7 mouse cellular contexts compared by ENCODE assay signal in the genomic region with DNA sequence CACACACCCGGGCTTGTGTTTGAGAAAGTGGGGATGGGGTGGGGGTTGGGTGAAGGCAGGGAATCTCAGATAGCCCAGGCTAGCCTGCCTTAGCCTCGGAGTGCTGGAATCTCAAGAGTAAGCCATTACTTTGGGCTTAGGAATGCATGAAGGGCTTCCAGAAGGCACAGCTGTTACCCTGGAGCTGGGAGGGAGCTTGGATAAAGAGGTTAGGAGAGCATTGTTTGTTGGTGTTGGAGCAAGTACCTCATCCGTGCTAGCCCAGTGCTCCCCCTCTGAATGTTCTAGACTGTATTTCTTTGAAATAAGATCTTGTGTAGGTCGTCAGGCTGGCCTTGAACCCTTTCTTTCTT. TPM values are rescaled to one million over a fixed set of nuclear protein-coding genes. Genes with fewer than 3 reads are reported as not detected.
DNase-seq lines count a peak whose midpoint lies in the region; ATAC-seq lines count a peak whose summit lies in the region.

No protein-coding gene starts in this region.

- H3K27ac ChIP-seq in embryonic facial prominence, embryonic 15.5 days (replicated peaks): peak overlapping the region; percentile 80
- H3K27ac ChIP-seq in limb, embryonic 13.5 days: peak overlapping the region; percentile 23; the same call in 1 of the 2 replicates
- peak overlapping the region; percentile 98 for H3K27ac ChIP-seq in stomach, embryonic 16.5 days (ENCODE audit: low read length)

- no peaks in the 10 kb centered on the region for H3K27me3 ChIP-seq in megakaryocyte, embryonic 14.5 days (replicated peaks)
- H3K27me3 ChIP-seq in embryonic facial prominence, embryonic 15.5 days: no peaks in the 10 kb centered on the region
- no peaks in the 10 kb centered on the region for H3K27me3 ChIP-seq in limb, embryonic 13.5 days
- no peaks in the 10 kb centered on the region for H3K27me3 ChIP-seq in stomach, embryonic 16.5 days (ENCODE audit: control insufficient read depth, insufficient read depth, low read length)

- ATAC-seq in megakaryocyte, adult 5-6 weeks (ENCODE audit: poor library complexity, severe bottlenecking): no peak
- ATAC-seq in embryonic facial prominence, embryonic 15.5 days (ENCODE audit: insufficient number of reproducible peaks, low FRiP score, low TSS enrichment, low read depth): peak; percentile 31; the same call in 1 of the 2 replicates
- peak; percentile 17; the same call in 1 of the 2 replicates for ATAC-seq in limb, embryonic 13.5 days (ENCODE audit: low FRiP score, low read depth)
- ATAC-seq in stomach, embryonic 16.5 days (ENCODE audit: insufficient read depth, low FRiP score): peak; percentile 11; the same call in 1 of the 2 replicates
- no peak for ATAC-seq in activated CD4-positive, CD25-positive, alpha-beta regulatory T cell, adult 4 months

- H3K9ac ChIP-seq in embryonic facial prominence, embryonic 15.5 days: peak overlapping the region; percentile 39
- peak overlapping the region; percentile 70 for H3K9ac ChIP-seq in limb, embryonic 13.5 days
- H3K9ac ChIP-seq in stomach, embryonic 16.5 days (ENCODE audit: low read length): peak overlapping the region; percentile 83

- no peaks in the 10 kb centered on the region for H3K36me3 ChIP-seq in megakaryocyte, embryonic 14.5 days (replicated peaks; ENCODE audit: low read length)
- no peaks in the 10 kb centered on the region for H3K36me3 ChIP-seq in embryonic facial prominence, embryonic 15.5 days
- no peaks in the 10 kb centered on the region for H3K36me3 ChIP-seq in limb, embryonic 13.5 days
- H3K36me3 ChIP-seq in stomach, embryonic 16.5 days (ENCODE audit: control insufficient read depth, insufficient read depth, low read length): no peaks in the 10 kb centered on the region

- peaks cover 88% of the 10 kb centered on the region for H3K4me1 ChIP-seq in megakaryocyte, embryonic 14.5 days
- peaks cover 32% of the 10 kb centered on the region for H3K4me1 ChIP-seq in embryonic facial prominence, embryonic 15.5 days
- peaks cover 27% of the 10 kb centered on the region for H3K4me1 ChIP-seq in limb, embryonic 13.5 days
- H3K4me1 ChIP-seq in stomach, embryonic 16.5 days (ENCODE audit: control insufficient read depth, insufficient read depth, low read length): peaks cover 32% of the 10 kb centered on the region

- H3K4me2 ChIP-seq in embryonic facial prominence, embryonic 15.5 days (replicated peaks): peak overlapping the region; percentile 77
- peak overlapping the region; percentile 71 for H3K4me2 ChIP-seq in limb, embryonic 13.5 days (replicated peaks)
- peak overlapping the region; percentile 74 for H3K4me2 ChIP-seq in stomach, embryonic 16.5 days (ENCODE audit: low read depth, low read length)

- no peaks in the 10 kb centered on the region for H3K9me3 ChIP-seq in megakaryocyte, embryonic 14.5 days
- no peaks in the 10 kb centered on the region for H3K9me3 ChIP-seq in embryonic facial prominence, embryonic 15.5 days (replicated peaks)
- no peaks in the 10 kb centered on the region for H3K9me3 ChIP-seq in limb, embryonic 13.5 days
- H3K9me3 ChIP-seq in stomach, embryonic 16.5 days (replicated peaks; ENCODE audit: control insufficient read depth, low read length): no peaks in the 10 kb centered on the region

- WGBS in embryonic facial prominence, embryonic 15.5 days: 8% methylated on average over 4 of the region's 4 CpGs
- WGBS in limb, embryonic 13.5 days: 21% methylated on average over 4 of the region's 4 CpGs
- 18% methylated on average over 4 of the region's 4 CpGs for WGBS in stomach, embryonic 16.5 days

- peak overlapping the region; percentile 94 for H3K4me3 ChIP-seq in megakaryocyte, embryonic 14.5 days (replicated peaks)
- H3K4me3 ChIP-seq in embryonic facial prominence, embryonic 15.5 days (replicated peaks): peak overlapping the region; percentile 49
- H3K4me3 ChIP-seq in limb, embryonic 13.5 days: peak overlapping the region; percentile 47
- H3K4me3 ChIP-seq in stomach, embryonic 16.5 days (replicated peaks; ENCODE audit: low read length): peak overlapping the region; percentile 58

- DNase-seq in urinary bladder, postnatal 25 days (ENCODE audit: low spot score): no peak

RNA-seq across cellular contexts. Expression of a gene that starts 22.8 kb away (rescaled TPM):
- polyA plus RNA-seq in megakaryocyte, embryonic 14.5 days (2012; ENCODE audit: insufficient read depth, low replicate concordance): 9,487 and 13,262 TPM in 2 replicates
- total RNA-seq in megakaryocyte, adult 5-6 weeks (2015): 15,428 and 15,938 TPM in 2 replicates
- 7,091 and 10,908 TPM in 2 replicates for total RNA-seq in megakaryocyte, adult 5-6 weeks (2017)
- polyA plus RNA-seq in embryonic facial prominence, embryonic 15.5 days (2015; fragmentation: Nextera tagmentation; extraction: Ambion mirVana): 12,790 and 13,060 TPM in 2 replicates
- polyA plus RNA-seq in limb, embryonic 13.5 days (2015; fragmentation: Nextera tagmentation; extraction: Ambion mirVana): 15,880 and 15,896 TPM in 2 replicates
- 14,659 and 15,131 TPM in 2 replicates for polyA plus RNA-seq in stomach, embryonic 16.5 days (2015; fragmentation: Nextera tagmentation; extraction: Ambion mirVana)
- over 10,000 TPM; 26,186 to 54,151 TPM for polyA plus RNA-seq in activated CD4-positive, CD25-positive, alpha-beta regulatory T cell, adult 4 months (2017; shearing (Covaris generic))

RNA-seq across cellular contexts. Expression of a gene that starts 30.8 kb away (rescaled TPM):
- polyA plus RNA-seq in megakaryocyte, embryonic 14.5 days (2012; ENCODE audit: insufficient read depth, low replicate concordance): 1.3 and 3.6 TPM in 2 replicates
- not detected in 2 replicates for total RNA-seq in megakaryocyte, adult 5-6 weeks (2015)
- 0.08 and 0.11 TPM in 2 replicates for total RNA-seq in megakaryocyte, adult 5-6 weeks (2017)
- polyA plus RNA-seq in embryonic facial prominence, embryonic 15.5 days (2015; fragmentation: Nextera tagmentation; extraction: Ambion mirVana): 328 TPM in 2 replicates
- polyA plus RNA-seq in limb, embryonic 13.5 days (2015; fragmentation: Nextera tagmentation; extraction: Ambion mirVana): 421 and 428 TPM in 2 replicates
- polyA plus RNA-seq in stomach, embryonic 16.5 days (2015; fragmentation: Nextera tagmentation; extraction: Ambion mirVana): 161 and 176 TPM in 2 replicates
- polyA plus RNA-seq in activated CD4-positive, CD25-positive, alpha-beta regulatory T cell, adult 4 months (2017; shearing (Covaris generic)): under 1 TPM; 0.26 to 0.42 TPM

RNA-seq across cellular contexts. Expression of a gene that starts 34.2 kb away (rescaled TPM):
- 4.7 and 4.9 TPM in 2 replicates for polyA plus RNA-seq in megakaryocyte, embryonic 14.5 days (2012; ENCODE audit: insufficient read depth, low replicate concordance)
- total RNA-seq in megakaryocyte, adult 5-6 weeks (2015): 1.7 and 3.0 TPM in 2 replicates
- 2.6 and 2.7 TPM in 2 replicates for total RNA-seq in megakaryocyte, adult 5-6 weeks (2017)
- 11.7 and 14.7 TPM in 2 replicates for polyA plus RNA-seq in embryonic facial prominence, embryonic 15.5 days (2015; fragmentation: Nextera tagmentation; extraction: Ambion mirVana)
- polyA plus RNA-seq in limb, embryonic 13.5 days (2015; fragmentation: Nextera tagmentation; extraction: Ambion mirVana): 14.1 and 16.1 TPM in 2 replicates
- polyA plus RNA-seq in stomach, embryonic 16.5 days (2015; fragmentation: Nextera tagmentation; extraction: Ambion mirVana): 8.2 and 9.7 TPM in 2 replicates
- polyA plus RNA-seq in activated CD4-positive, CD25-positive, alpha-beta regulatory T cell, adult 4 months (2017; shearing (Covaris generic)): 10 to 100 TPM in 1 of 2 experiments, 1 to 10 TPM in 1; 2.1 to 13.9 TPM

Comparison
In these comparisons a context has a peak if more than half of its experiments do, and no peak if none do; other contexts are left out.
1. ATAC-seq: peak in embryonic facial prominence, embryonic 15.5 days (single experiment), limb, embryonic 13.5 days (single experiment) and stomach, embryonic 16.5 days (single experiment); none in megakaryocyte, adult 5-6 weeks (single experiment) and activated CD4-positive, CD25-positive, alpha-beta regulatory T cell, adult 4 months (single experiment).
2. H3K27ac ChIP-seq: peak in every context shown above with its lines; median percentile 98 in stomach, embryonic 16.5 days; 80 in embryonic facial prominence, embryonic 15.5 days; 23 in limb, embryonic 13.5 days.
3. RNA of a gene that starts 30.8 kb away (polyA plus RNA-seq): 421 to 428 TPM in limb, embryonic 13.5 days, 328 TPM in embryonic facial prominence, embryonic 15.5 days and 161 to 176 TPM in stomach, embryonic 16.5 days; 1.3 to 3.6 TPM in megakaryocyte, embryonic 14.5 days and 0.26 to 0.42 TPM in activated CD4-positive, CD25-positive, alpha-beta regulatory T cell, adult 4 months; every median in the first group is over 10 times any median in the second.
4. Peak in every context shown above with its lines, with median percentiles within 50 percentile points of each other: H3K4me3 ChIP-seq, H3K4me2 ChIP-seq and H3K9ac ChIP-seq.